Mouse (Mus musculus): Measurements from ENCODE around the gene Map2k1. TPM values are rescaled to one million over a fixed set of nuclear protein-coding genes. Genes with fewer than 3 reads are reported as not detected.
"Not testable (repeated sequence)": the region's sequence is repeated elsewhere in the genome, so short reads cannot be mapped to it uniquely, and the experiment has no call there.

The Map2k1 gene
- total RNA-seq, 2 experiments from 2014 or later: 212 to 216 TPM

DNA sequence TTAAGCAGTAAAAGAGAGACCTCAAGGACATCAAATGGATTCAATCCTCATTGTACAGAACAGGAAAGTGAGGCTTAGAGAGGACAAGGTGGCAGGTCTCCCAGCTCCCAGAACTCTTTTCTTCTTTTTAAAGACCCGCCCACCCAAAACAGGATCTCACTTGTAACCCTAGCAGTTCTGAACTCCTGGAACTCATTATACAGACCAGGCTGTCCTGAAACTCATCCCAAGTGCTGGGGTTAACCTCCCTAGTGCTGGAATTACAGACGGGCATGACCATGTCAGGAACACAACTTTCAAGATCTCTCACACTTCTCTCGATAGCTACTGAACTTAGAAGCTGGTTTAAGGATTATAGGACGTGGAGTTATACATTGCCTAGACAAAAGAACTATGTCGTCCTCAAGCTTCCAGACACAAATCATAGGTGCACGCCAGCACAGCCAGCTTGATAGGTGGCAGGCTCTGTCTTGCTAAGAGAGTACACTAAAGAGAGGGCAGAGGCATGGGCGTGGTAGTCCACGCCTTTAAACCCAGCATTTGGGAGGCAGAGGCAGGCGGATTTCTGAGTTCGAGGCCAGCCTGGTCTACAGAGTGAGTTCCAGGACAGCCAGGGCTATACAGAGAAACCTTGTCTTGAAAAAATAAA, 33.5 kb downstream of the Map2k1 start:
- DNase-seq (ENCODE audit: low spot score in 2 of 2): no peak
- intact Hi-C loops (cut with DNase I): loop anchor here (5.0 kb wide), 1 partner anchor 32 kb away; the partner anchor contains the start of gene Map2k1

DNA sequence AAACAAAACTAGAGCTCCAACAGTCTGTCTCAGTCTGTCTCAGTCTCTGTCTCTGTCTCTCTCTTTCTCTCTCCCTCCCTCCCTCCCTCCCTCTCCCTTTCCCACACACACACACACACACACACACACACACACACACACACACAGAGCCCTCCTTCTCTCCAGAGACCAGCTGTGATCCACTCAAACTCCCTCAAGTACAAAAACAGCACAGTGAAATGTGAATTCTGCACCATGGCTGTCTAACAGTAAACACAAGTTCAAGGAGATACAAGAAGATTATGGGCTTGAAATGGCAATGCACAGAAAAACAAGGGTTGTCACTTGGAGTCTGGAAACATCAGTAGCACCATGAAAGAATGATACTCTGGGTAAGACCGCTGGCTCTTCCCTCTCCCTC, 34.1 kb downstream of the Map2k1 start:
- DNase-seq (ENCODE audit: low spot score in 2 of 2): peak in 1 of 2 experiments; percentile 59
- intact Hi-C loops (cut with DNase I): loop anchor here (5.0 kb wide), 1 partner anchor 33 kb away; the partner anchor contains the start of gene Map2k1

DNA sequence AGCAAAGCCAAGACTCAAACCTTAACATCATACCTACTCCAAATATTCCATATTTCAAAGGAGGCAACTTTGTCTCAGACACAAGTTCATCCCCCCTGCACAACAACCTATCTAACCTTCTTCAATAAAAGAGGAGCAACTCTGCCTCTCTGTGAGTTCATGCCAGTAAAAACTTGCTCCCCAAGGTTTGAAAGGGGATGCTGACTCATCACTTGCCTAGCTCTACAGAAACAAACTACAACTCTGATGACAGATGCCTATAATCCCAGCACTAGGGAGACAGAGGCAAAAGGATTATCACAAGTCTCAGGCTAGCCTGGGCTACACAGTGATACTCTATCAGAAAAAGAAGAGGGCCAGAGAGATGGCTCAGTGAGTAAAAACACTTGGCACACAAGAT, 35.5 kb downstream of the Map2k1 start:
- DNase-seq (ENCODE audit: low spot score in 2 of 2): no peak
- intact Hi-C loops (cut with DNase I): loop anchor here (5.0 kb wide), 1 partner anchor 34 kb away; the partner anchor contains the start of gene Map2k1

DNA sequence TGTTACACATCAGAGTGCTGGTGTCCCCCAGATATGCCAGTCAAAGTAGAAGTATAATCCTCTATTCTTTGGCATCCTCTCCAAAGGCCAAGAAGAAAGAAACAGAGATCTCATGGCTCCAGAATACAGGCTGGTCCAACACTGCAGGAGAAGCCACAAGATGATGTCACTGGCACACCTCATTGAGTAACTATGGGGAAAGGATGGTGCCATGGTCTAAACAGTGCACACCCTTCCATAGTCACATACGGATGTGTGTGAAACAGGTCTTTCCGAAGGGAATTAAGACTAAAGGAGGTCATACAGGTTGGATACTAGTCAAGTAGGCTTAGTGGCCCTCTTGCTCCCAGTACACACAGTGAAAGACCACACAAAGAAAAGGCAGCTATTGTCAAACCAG, 36.8 kb downstream of the Map2k1 start:
- intact Hi-C loops (cut with DNase I): loop anchor here (5.0 kb wide), 1 partner anchor 36 kb away; the partner anchor contains the start of gene Map2k1
- no peak for DNase-seq (ENCODE audit: low spot score in 2 of 2)

DNA sequence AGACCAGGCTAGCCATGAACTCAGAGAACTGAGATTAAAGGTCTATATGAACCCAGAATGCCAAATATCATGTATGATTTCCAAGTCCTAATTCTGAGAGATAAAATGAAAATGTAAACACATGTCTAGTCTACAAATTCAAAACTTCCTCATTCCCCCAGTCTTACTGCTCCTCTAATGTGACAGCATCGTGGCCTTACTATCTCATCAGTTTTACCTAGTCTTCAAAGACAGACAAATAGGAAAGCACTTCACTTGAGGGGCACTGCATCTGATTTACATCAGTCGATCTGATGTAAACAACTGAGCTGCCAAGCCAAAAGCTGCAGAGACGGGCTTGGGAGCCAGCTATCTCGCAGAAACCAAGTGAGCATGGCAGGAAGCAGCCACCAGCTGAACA, 37.3 kb downstream of the Map2k1 start:
- intact Hi-C loops (cut with DNase I): loop anchor here (5.0 kb wide), 1 partner anchor 36 kb away; the partner anchor contains the start of gene Map2k1
- no peak for DNase-seq (ENCODE audit: low spot score in 2 of 2)

DNA sequence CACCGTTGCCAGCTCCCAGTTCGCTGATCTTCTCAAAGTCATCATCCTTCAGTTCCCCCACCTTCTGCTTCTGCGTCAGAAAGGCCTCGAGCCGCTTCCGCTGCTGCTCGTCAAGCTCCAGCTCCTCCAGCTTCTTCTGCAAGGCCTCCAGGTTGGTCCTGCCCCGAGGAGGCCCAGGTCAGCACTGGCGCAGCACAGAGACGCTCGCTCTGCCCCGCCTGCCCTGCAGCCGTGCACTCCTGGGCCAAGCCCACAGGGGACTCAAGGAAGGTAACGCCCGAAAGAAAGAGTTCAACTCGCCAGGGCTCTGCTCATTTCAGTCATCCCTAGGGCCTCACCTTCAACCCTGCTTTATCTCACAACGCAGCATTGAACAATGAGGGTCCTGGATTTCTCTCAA, 39.0 kb downstream of the Map2k1 start:
- no peak for DNase-seq (ENCODE audit: low spot score in 2 of 2)
- intact Hi-C loops (cut with DNase I): no loop called here

DNA sequence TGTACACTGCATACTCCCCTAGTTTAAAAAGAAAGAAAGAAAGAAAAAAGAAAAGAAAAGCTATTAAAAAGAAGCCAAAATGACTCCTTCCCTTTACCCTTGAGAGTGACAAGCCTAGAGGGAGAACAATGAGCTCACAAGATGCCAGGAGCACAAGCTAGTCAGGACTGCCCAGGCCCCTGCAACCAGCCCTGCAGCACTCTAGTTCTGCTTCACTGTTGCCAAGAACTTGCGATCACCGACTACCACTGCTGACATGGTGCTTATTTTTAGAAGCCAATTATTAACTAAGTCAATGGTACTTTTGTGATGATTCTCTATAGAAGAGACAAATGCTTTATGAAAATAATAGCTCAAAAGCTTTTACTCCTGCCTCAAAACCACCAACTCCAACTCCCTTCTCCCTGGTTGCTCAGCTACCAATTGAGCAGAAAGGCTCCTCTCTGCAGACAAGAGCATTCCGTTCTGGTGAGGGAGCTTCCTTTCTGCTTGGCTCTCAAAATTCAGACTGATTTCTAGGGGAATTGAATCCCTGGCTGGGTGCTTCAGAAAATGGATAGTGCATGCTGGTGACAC, 45.8 kb downstream of the Map2k1 start:
- peak in 1 of 2 experiments; percentile 32 for DNase-seq (ENCODE audit: low spot score in 2 of 2)
- intact Hi-C loops (cut with DNase I): no loop called here

DNA sequence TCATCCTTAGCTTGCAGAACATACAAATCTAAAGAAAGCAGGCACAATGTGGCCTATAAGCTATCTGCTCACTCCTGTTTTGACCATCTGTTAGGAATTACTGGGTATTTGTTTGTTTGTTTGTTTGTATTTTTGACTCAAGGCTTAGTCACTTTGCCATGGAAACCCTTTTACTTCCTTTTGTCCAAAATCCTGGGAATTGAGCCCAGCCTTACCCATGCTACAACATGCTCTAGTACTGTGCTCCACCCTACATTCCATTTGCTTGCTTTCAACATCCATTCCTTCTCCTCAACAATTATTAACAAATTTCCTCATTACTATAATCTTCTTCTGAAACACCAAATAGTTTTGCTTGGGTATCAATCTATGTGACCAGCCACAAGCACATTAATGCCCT, 50.6 kb downstream of the Map2k1 start:
- intact Hi-C loops (cut with DNase I): no loop called here
- no peak for DNase-seq (ENCODE audit: low spot score in 2 of 2)

DNA sequence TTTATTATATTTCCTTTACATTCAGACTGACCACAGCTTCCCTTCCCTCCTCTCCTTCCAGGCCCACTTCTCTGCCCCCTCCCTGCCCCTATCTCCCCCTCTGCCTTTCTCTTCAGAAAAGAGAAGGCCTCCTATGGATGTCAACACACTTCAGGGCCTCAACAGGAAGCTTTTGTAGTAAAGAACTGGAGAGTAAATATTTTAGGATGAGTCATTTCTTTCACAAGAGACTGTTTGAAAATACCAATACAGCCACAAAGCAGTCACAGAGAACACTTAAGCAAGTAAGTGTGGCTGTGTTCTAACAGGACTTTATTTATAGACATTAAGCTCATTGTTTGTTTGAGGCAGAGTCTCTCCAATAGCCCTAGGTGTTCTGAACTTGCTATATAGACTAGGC, 51.1 kb downstream of the Map2k1 start:
- DNase-seq (ENCODE audit: low spot score in 2 of 2): no peak
- intact Hi-C loops (cut with DNase I): no loop called here

DNA sequence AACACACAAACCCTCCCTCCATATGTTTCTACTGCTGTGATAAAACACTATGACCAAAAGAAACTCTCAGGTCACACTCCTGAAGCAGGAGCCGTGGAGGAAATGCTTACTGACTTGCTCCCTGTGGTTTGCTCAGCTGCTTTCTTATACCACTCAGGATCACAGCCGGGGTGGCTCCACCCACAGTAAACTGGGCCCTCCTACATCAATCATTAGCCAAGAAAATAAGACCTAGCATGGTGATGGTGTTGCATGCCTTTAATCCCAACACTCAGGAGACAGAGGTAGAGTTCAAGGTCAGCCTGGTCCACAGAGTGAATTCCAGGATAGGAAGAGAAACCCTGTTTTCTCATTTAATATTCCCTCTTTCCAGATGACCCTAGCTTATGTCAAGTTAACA, 53.5 kb downstream of the Map2k1 start:
- intact Hi-C loops (cut with DNase I): loop anchor here (5.0 kb wide), 1 partner anchor 52 kb away; the partner anchor contains the start of gene Map2k1
- no peak for DNase-seq (ENCODE audit: low spot score in 2 of 2)

DNA sequence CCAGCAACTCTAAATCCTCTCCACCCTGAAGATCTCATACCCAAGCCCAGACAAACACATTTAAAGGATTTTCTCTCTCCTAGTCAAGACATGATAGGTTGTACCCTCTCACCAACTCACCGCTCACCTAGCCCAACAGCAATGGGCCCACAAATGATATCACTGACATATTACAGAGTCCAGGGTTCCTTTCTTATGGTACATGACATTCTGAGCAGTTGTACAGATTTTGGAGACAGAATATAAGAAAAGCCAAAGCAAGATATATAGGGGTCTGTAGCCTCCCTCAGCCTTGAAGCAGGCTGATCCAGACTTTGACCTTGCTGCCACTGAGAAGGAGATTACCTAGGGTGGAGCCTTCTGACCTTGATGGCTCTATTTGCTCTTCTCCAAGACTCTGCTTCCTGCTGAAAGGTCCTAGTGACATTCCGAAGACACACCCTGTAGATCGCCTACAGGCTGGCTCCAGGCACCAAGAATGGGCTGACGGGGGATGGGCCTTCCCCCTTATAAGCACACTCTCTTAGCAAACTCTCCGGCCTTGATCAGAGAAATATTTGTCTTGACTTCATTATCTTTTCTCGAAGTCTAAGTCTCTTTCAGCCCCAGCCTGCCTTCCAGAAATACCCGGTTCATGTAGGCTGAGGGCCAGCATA, 54.5 kb downstream of the Map2k1 start:
- DNase-seq (ENCODE audit: low spot score in 2 of 2): not testable (repeated sequence)
- intact Hi-C loops (cut with DNase I): loop anchor here (5.0 kb wide), 1 partner anchor 53 kb away; the partner anchor contains the start of gene Map2k1

DNA sequence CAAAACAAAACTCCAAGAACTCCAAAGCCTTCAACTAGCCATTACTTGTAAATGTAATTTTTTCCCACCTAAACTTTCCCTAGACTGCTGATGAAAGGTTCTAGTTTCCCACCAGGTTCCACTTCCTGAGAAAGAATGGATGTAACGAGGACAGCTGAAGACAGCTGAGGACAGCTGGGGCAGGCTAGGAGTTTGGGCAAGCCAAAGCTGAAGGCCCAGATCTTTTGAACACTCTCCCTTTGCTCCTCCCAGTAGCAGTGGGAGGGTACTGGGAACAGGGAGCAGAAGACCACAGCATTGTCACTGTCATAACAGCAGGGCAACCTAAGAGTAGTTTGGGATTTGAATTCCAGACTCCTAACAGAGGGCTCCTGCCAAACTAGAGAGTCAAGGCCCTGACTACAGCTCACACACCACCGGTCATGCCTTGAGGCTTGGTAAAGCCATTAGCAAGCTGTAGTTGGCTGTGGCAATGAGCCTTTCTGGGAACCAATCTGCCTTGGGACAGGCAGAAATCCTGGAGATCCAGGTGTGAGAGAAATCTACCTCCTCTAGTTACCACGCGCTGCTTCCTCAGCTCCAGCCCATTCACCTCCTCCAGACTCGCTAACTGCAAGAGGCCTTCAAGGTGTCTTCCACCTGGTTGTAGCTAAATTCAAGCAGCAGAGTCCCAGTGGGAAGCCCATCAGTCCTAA, 55.2 kb downstream of the Map2k1 start:
- DNase-seq (ENCODE audit: low spot score in 2 of 2): no peak
- intact Hi-C loops (cut with DNase I): loop anchor here (5.0 kb wide), 1 partner anchor 54 kb away; the partner anchor contains the start of gene Map2k1

DNA sequence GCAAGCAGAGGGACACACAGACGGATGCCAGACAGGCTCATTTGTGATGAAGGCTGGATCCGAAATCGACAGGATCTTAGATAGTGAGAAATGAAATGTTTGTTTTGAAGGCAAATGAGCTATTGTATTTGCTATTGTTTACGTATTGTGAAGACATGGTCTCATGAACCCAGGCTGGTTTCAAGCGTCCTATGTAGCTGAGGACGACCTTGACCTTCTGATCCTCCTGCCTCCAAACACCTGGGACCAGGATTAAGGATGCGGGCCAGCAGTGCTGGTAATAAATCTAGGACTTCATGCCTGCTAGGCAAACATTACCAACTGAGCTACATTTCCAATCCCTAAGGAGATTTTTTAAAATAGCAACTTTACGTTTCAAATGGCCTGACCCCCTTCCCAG, 55.9 kb downstream of the Map2k1 start:
- no peak for DNase-seq (ENCODE audit: low spot score in 2 of 2)
- intact Hi-C loops (cut with DNase I): loop anchor here (5.0 kb wide), 1 partner anchor 55 kb away; the partner anchor contains the start of gene Map2k1

DNA sequence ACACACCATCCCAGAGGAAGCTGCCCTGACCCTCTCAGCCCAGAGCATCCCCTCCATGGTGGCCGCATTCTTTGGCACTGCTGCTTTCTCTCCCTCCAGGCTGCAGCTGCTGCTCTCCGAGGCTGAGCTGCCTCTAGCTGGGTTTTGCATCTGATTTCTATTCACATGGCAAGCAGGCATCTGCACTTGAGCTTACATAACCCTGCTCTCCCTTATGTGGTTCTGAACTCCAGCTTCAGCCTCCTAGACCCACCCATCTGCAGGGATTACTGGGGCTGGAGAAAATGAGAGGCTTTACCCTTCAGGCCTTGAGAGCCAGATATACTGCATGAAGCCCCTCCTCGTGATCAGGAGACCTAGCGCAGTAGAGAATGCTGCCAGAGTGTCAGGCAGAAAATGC, 57.9 kb downstream of the Map2k1 start:
- intact Hi-C loops (cut with DNase I): loop anchor here (5.0 kb wide), 1 partner anchor 57 kb away; the partner anchor contains the start of gene Map2k1
- peak; percentile 69 to 78 for DNase-seq (ENCODE audit: low spot score in 2 of 2)

DNA sequence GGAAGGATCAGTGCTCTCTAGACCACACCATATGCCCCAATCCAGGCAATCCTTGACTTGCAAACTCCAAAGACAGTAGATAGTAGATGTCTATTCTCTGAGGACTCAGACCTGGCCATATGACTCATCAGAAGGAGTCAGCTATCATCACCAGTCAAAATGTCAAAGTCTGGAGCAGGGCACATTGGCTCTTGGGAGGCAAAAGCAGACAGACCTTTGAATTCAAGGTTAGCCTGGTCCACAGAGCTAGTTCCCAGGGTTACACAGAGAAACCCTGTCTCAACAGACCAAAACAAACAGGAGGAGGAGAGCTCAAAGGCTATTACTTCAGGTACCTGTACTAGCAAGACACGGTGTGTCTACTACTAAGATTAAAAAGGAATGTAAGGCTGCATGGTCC, 59.6 kb downstream of the Map2k1 start:
- intact Hi-C loops (cut with DNase I): no loop called here
- DNase-seq (ENCODE audit: low spot score in 2 of 2): no peak

DNA sequence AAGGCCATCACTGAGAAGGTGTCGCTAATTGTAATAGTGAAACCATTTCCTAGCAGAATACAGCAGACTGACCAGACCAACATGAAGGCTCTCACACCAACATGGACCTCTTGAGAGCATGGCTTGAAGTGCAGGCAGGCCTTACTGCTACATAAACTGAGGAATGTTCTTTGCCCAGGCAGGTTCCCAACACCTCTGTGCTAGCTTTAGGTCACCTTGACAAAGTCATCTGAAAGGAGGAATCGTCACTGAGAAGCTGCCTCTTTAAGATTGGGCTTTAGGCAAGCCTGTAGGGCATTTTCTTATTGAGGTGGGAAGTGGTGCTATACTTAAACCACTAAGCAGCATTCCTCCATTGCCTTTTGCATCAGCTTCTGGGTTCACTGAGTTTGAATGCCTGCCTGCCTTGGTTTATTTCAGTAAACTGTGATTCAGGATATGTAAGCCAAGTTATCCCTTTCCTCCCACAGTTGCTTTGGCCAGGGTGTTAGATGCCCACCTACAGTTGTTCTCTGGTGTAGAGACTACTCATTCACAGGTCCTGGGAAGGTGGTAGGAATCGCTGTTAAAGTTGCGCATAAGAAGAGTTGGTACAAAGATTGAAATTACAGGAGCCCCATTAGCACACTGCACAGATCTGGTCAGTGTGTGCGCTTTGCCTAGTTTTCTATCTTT, 69.1 kb downstream of the Map2k1 start:
- intact Hi-C loops (cut with DNase I): no loop called here
- no peak for DNase-seq (ENCODE audit: low spot score in 2 of 2)

DNA sequence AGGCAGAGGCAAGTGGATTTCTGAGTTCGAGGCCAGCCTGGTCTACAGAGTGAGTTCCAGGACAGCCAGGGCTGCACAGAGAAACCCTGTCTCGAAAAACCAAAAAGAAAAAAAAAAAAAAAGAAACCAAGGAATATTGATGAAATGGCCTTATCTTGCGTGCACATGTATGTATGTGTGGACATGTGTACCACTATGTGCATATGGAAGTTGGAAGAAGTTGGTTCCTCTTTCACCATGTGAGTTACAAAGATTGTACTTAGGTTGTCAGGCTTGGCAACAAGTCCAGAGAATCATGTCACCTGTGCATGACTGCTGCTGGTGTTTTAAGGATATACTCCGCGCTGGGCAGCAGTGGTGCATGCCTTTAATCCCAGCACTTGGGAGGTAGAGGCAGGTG, 70.1 kb downstream of the Map2k1 start:
- DNase-seq (ENCODE audit: low spot score in 2 of 2); intact Hi-C loops (cut with DNase I): not testable (repeated sequence)

DNA sequence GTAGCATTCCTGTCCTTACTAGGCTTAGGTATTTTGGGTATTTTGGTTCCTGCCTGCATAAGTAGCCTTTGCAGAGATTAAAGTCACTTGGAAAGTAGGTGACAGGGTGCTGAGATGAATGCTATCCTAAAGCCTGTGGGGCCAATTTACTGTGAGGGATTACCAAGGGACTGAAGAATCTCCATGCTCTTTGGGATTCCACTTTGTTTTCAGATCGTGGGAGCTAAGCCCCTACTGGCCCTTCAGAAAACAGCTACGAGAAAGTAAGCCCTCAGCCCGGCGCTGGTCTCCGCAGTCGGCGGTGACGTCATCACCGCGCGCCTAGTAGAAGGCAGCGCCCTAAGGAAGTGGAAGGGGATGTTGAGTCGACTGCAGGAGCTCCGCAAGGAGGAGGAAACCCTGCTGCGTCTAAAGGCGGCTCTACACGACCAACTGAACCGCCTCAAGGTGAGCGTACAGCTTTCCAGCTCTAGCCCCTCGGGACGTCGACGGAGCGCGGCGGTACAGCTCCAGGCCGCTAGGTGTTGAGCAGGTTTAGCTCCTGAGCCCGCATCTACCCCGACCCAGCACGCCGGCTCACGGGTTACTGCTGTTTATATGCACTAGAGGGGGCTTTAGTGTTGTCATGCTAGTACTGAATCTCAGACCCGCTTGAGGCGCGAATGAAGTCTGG, 74.3 kb downstream of the Map2k1 start, which contains the start of gene Snapc5:
Gene Snapc5 (plus strand): TSS at position 301 of the 673 bp plus-strand sequence.
- peak; percentile 92 to 94 for DNase-seq (ENCODE audit: low spot score in 2 of 2)
- intact Hi-C loops (cut with DNase I): loop anchor here (1.0 to 2.0 kb wide), 2 partner anchors 74 to 94 kb away; partner anchors contain the start of gene Map2k1
